Mouse (Mus musculus) liver, postnatal 0 days (tissue): ENCODE measurements around the gene P4ha2.
A peak's percentile ranks its signal among the peaks of the same experiment; 100 is the strongest.

Experiments used
- CTCF ChIP-seq: sonication (generic); IDR thresholded peaks from 2 replicates; pipeline ENCODE4 v1.5.1; 2016; ENCODE audit warnings: antibody characterized with exemption, low read depth
- EP300 ChIP-seq: IDR thresholded peaks from 2 replicates; pipeline ENCODE4 v1.6.1; 2016; ENCODE audit warnings: antibody characterized with exemption, low read depth, mild to moderate bottlenecking

- peak; percentile 12; the same call in 1 of the 2 replicates for TF ChIP-seq CTCF
- no peak for TF ChIP-seq EP300
Measured at GRCm38 (mm10) chr11:54085816-54086215, 14.1 kb upstream of the P4ha2 start.
